Mouse (Mus musculus): ENCODE measurements around the gene Acvr1.

Acvr1 gene

GRCm38 (mm10) chr2:58529384-58529783 is 37.6 kb downstream of the Acvr1 start:
- in situ Hi-C loops (cut with MboI; ENCODE audit: low pct_unique_long_range_greater_than_20kb in 1 of 2, low sequenced_read_pairs in 2 of 2, unreplicated experiment in 1 of 2) = no loop called here

- in situ Hi-C loops (cut with MboI; ENCODE audit: low pct_unique_long_range_greater_than_20kb in 1 of 2, low sequenced_read_pairs in 2 of 2, unreplicated experiment in 1 of 2) = no loop called here
Observed at GRCm38 (mm10) chr2:58527786-58528185, 39.2 kb downstream of the Acvr1 start.

DNA sequence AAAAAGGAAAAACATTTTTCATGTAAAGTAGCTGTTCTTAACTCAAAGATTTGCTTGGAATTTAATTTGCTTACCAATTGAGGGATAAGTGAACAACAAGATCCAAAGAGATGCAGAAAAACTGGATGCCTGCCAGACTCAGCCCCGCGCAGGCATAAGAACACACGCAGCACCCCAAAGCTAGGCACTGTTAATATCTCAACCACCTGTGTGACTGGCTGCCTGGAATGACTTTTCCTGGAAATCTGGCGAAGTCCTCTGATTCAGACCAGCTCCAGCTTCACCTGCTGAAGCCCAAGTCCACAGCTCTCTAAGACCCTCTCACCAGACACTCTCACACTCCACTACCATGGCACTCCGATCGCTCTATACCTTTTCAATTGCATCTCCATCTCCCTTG is 42.6 kb downstream of the Acvr1 start:
- in situ Hi-C loops (cut with MboI; ENCODE audit: low pct_unique_long_range_greater_than_20kb in 1 of 2, low sequenced_read_pairs in 2 of 2, unreplicated experiment in 1 of 2) = no loop called here

GRCm38 (mm10) chr2:58523894-58524293 is 43.1 kb downstream of the Acvr1 start:
- in situ Hi-C loops (cut with MboI; ENCODE audit: low pct_unique_long_range_greater_than_20kb in 1 of 2, low sequenced_read_pairs in 2 of 2, unreplicated experiment in 1 of 2) = no loop called here

DNA sequence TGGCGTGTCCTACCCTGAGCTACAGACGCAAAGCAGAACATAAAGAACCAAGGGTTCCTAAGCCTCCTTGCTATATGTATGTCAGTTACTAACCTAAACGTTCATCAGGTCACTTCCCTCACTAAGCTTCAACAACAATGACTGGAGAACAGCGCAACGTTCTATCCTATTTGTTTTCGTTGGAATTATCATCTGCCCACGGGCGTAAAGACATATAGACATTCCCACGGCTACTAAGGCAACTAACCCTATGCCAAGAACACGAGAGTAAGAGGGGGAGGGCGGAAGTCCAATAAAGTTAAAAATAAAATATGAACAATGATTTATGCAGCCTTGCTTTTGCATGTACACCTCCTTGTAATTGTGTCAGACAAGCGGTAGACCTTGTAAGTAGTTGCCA is 43.9 kb downstream of the Acvr1 start:
- in situ Hi-C loops (cut with MboI; ENCODE audit: low pct_unique_long_range_greater_than_20kb in 1 of 2, low sequenced_read_pairs in 2 of 2, unreplicated experiment in 1 of 2) = no loop called here

- in situ Hi-C loops (cut with MboI; ENCODE audit: low pct_unique_long_range_greater_than_20kb in 1 of 2, low sequenced_read_pairs in 2 of 2, unreplicated experiment in 1 of 2) = no loop called here
Observed at GRCm38 (mm10) chr2:58521621-58522020, 45.3 kb downstream of the Acvr1 start.

DNA sequence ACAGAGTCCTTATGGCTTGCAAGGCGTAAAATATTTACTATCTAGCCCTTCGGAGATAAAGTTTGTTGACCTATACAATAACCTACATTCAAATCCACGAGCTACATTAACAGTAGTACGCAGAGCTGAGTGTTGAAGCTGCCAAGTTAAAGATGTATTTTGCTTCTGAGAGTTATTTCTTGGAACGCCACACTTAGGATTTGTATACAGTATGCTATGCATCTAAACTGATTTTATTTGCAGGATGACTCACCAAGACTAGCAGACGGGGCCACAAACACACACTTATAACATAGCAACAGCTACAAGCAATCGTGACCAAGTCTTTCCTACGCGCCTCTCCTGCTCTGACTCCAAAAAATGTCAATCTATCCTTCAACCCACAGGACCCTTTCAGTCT is 46.2 kb downstream of the Acvr1 start:
- in situ Hi-C loops (cut with MboI; ENCODE audit: low pct_unique_long_range_greater_than_20kb in 1 of 2, low sequenced_read_pairs in 2 of 2, unreplicated experiment in 1 of 2) = no loop called here

DNA sequence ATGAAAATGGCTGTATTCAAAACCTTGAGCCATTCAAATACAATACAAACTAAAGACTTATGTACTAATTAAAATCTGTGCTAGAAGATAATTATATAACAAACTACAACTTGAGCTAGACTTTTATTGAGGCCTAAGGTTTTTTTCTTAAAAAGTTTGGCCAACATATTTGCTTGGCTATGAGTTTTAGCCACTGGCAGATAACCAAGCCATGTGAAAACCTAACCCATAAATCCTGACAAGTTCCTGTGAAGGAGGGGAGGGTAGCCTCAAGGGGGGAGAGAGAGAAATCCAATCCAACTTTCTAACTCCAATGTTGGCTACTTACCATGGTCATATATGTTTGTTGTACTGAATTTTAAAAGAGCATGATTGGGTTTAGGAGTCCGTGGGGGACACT is 48.4 kb downstream of the Acvr1 start:
- in situ Hi-C loops (cut with MboI; ENCODE audit: low pct_unique_long_range_greater_than_20kb in 1 of 2, low sequenced_read_pairs in 2 of 2, unreplicated experiment in 1 of 2) = no loop called here

DNA sequence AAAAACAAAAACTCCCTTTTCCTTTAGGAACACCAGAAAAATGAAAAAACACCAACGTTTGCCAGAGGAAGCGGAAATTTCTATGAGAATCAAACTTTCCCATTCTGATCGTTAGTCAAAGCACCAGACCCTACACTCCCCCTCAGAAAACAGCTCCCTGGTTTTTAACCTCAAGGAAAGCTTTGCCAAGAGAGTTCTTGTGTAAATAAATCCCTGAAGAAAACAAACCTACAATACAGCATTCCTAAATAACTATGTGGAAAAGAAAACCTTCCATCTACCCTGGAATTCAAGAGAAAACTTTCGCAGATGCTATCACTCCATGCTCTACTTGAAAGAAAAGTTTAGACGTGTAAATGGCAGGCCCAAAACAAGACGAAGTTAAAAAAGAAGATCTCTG is 50.0 kb downstream of the Acvr1 start:
- in situ Hi-C loops (cut with MboI; ENCODE audit: low pct_unique_long_range_greater_than_20kb in 1 of 2, low sequenced_read_pairs in 2 of 2, unreplicated experiment in 1 of 2) = no loop called here

DNA sequence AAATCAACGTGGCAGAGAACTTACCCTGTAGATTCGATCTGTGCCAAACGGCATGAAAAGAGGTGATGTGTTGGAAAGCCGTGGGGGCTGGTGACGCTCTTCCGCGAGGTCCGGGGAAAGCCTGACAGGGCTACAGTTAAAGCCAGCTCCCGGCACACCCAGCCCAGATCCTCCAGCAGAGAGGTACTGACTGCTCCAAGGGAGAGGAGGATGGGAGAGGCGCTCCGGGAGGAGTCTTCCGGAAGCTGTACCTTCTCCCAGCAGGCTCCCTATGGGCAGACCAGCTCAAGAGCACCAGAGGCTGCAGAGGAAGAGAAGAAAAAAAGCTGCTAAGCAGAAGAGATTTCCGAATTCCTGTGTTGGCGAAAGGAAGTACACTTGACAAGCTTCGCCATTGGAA is 51.0 kb downstream of the Acvr1 start:
- in situ Hi-C loops (cut with MboI; ENCODE audit: low pct_unique_long_range_greater_than_20kb in 1 of 2, low sequenced_read_pairs in 2 of 2, unreplicated experiment in 1 of 2) = no loop called here

DNA sequence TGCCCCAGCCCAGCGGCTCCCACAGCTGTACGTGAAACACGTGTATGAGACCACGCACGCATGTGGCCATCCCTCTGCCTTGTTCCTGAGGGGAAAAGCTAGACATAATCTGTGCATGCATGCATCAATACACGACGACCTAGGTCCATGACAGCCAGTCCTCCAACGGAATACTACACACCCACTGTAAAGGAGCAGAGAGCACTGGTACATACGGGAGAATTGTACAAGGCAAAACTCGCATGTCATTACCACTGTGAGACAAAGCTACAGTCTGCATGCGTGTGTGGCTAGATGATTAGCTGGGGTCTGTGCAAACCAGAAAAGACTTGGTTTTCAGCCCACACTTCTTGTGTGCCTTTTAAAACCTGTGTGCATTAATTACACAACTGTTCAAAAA is 52.5 kb downstream of the Acvr1 start:
- in situ Hi-C loops (cut with MboI; ENCODE audit: low pct_unique_long_range_greater_than_20kb in 1 of 2, low sequenced_read_pairs in 2 of 2, unreplicated experiment in 1 of 2) = no loop called here

GRCm38 (mm10) chr2:58513212-58513611 is 53.7 kb downstream of the Acvr1 start:
- in situ Hi-C loops (cut with MboI; ENCODE audit: low pct_unique_long_range_greater_than_20kb in 1 of 2, low sequenced_read_pairs in 2 of 2, unreplicated experiment in 1 of 2) = no loop called here

DNA sequence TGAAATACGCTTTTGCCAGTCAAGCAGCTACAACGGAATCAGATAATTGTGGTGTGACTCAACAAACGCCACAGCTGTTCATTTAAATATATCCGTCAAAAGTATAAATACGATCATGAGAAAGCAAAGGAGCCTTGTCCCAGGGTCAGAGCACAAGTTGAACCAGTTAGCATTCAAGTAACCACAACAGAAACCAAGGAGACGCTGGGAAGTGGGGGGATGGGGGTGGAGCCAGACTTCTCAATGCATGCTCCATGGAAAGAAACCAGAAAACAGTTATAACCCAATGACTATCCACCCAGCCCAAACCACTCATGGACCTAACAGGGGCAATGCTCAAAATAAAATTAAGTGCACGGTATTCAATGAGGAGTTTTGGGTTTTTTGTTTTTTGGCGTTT is 56.8 kb downstream of the Acvr1 start:
- in situ Hi-C loops (cut with MboI; ENCODE audit: low pct_unique_long_range_greater_than_20kb in 1 of 2, low sequenced_read_pairs in 2 of 2, unreplicated experiment in 1 of 2) = no loop called here

DNA sequence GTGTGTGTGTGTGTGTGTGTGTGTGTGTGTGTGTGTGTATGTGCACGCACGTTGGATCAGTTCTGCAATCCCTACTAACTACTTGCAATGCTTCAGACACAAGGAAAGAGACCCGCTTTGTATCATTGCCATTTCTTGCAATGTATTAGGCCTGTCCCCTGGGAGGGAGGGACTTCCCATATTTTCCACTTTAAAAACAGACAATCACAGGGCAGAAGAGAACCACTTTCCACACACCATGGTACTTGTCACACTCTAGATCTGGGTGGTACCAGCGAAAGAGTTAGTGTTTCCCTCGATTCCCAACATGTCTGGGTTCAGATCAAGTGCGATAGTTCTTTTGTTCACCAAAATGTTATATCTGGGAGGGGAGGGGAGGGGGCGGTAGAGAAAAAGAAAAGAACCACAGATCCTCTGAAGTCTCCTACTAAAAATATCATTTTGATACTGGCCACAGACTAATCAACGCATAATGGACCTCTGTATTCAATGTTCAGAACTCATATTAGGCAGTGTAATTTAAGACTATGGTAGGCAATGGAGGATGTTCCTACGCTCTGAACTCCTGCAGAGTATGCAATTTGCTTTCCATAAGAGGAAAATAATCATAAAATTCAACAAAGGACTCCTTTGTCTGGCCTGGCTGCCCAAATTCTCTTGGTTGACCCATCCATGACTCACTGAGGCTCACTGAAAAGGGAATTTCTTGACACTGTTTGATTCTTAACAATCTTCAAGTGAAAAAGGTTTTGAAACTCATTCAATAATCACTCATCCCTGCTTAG is 61.5 kb downstream of the Acvr1 start:
- in situ Hi-C loops (cut with MboI; ENCODE audit: low pct_unique_long_range_greater_than_20kb in 1 of 2, low sequenced_read_pairs in 2 of 2, unreplicated experiment in 1 of 2) = no loop called here

GRCm38 (mm10) chr2:58496647-58497410 is 70.1 kb downstream of the Acvr1 start:
- in situ Hi-C loops (cut with MboI; ENCODE audit: low pct_unique_long_range_greater_than_20kb in 1 of 2, low sequenced_read_pairs in 2 of 2, unreplicated experiment in 1 of 2) = no loop called here

DNA sequence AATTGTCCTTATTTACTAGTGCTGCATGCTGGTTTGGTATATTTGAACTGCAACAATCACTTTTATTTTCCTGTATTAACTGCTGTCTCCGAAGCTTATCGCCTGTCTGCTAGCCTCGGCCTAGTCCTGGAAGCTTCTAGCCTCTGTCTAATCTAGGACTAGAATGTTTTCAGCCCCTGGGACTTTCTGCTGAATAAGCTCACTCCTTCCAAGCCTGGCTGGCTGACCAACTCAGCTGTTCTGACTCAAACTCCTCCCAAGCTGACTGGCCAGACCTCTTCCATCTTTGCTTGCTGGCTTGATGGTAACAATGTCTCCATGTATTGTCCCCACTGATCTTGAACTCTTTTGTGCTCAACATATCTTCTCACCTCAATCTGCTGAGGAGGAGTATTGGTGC is 71.7 kb downstream of the Acvr1 start:
- in situ Hi-C loops (cut with MboI; ENCODE audit: low pct_unique_long_range_greater_than_20kb in 1 of 2, low sequenced_read_pairs in 2 of 2, unreplicated experiment in 1 of 2) = no loop called here

GRCm38 (mm10) chr2:58493685-58494635 is 73.0 kb downstream of the Acvr1 start:
- in situ Hi-C loops (cut with MboI; ENCODE audit: low pct_unique_long_range_greater_than_20kb in 1 of 2, low sequenced_read_pairs in 2 of 2, unreplicated experiment in 1 of 2) = no loop called here

- in situ Hi-C loops (cut with MboI; ENCODE audit: low pct_unique_long_range_greater_than_20kb in 1 of 2, low sequenced_read_pairs in 2 of 2, unreplicated experiment in 1 of 2) = no loop called here
Observed at GRCm38 (mm10) chr2:58489275-58489674, 77.7 kb downstream of the Acvr1 start.

DNA sequence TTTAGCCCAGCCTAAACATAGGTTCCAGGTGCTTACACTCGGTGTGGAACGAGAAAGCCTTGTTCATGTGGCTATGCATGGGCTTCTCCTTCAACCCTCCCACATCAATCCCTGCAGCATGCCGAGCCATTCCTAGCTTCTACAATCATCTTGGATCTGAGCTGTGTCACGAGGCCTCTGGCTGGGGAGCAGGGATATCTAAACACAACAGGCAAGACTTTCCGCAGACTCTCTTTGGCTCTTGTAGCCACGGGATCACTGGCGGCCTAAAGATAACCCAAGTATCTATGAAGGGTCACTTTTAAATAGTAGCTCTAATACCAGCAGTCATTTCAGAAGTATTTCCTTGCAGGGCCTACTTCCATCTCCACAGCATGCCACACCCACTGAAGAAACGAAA is 78.6 kb downstream of the Acvr1 start:
- in situ Hi-C loops (cut with MboI; ENCODE audit: low pct_unique_long_range_greater_than_20kb in 1 of 2, low sequenced_read_pairs in 2 of 2, unreplicated experiment in 1 of 2) = no loop called here
